Mouse (Mus musculus) kidney, embryonic 15.5 days (tissue): ENCODE measurements at regions not wholly inside any gene's neighbourhood (a gene's known extent, or its start where the extent isn't known, plus 50 kb on each side); places are given as distances from the start of the nearest gene placed in this dataset.
A peak's percentile ranks its signal among the peaks of the same experiment; 100 is the strongest.

Source experiments
- ATAC-seq: fragments of 200-750 bp; cut with Nextera tagmentation; replicated peaks from 2 replicates; pipeline ENCODE4 v1.8.0; 2017; ENCODE audit warnings: moderate TSS enrichment; ENCODE audit not compliant: low FRiP score
- H3K27ac ChIP-seq: fragments of 300-500 bp; sonication (generic); 2 replicates; pipeline ENCODE4 v1.5.1; 2015; ENCODE audit warnings: mild to moderate bottlenecking, inconsistent platforms
- H3K27me3 ChIP-seq: fragments of 300-500 bp; sonication (generic); 2 replicates; pipeline ENCODE4 v1.6.1; 2015; ENCODE audit warnings: inconsistent platforms
- H3K36me3 ChIP-seq: fragments of 300-500 bp; sonication (generic); 2 replicates; pipeline ENCODE4 v1.6.1; 2015; ENCODE audit warnings: inconsistent platforms
- H3K4me1 ChIP-seq: fragments of 300-500 bp; sonication (generic); 2 replicates; pipeline ENCODE4 v1.6.1; 2015; ENCODE audit warnings: inconsistent platforms
- H3K4me2 ChIP-seq: fragments of 300-500 bp; sonication (generic); 2 replicates; pipeline ENCODE4 v1.6.1; 2015; ENCODE audit warnings: moderate library complexity, mild to moderate bottlenecking, inconsistent platforms
- H3K4me3 ChIP-seq: fragments of 300-500 bp; sonication (generic); replicated peaks from 2 replicates; pipeline ENCODE4 v1.5.1; 2015; ENCODE audit warnings: mild to moderate bottlenecking, inconsistent platforms
- H3K9ac ChIP-seq: fragments of 300-500 bp; sonication (generic); 2 replicates; pipeline ENCODE4 v1.6.1; 2015; ENCODE audit warnings: mild to moderate bottlenecking, inconsistent platforms
- H3K9me3 ChIP-seq: fragments of 300-500 bp; sonication (generic); replicated peaks from 2 replicates; pipeline ENCODE4 v1.6.1; 2016; ENCODE audit warnings: inconsistent platforms
- WGBS: fragments of 180-500 bp; shearing (Covaris S2); methylation state at CpG from one replicate; pipeline ENCODE4 v1.1.7; 2015; ENCODE audit warnings: mixed read lengths; 5-methylcytosine and 5-hydroxymethylcytosine counted together

GRCm38 (mm10) chr1:19881193-19881592 is 672.5 kb downstream of the Tfap2b start:
- Histone ChIP-seq H3K27ac (no peak overlapping the region), H3K9me3 (no peaks in the 10 kb centered on the region), H3K4me2 (no peak overlapping the region), H3K36me3 (no peaks in the 10 kb centered on the region), H3K9ac (no peak overlapping the region), H3K4me3 (no peak overlapping the region), H3K4me1 (no peaks in the 10 kb centered on the region), H3K27me3 (no peaks in the 10 kb centered on the region)
- WGBS: 58% methylated on average over 8 of the region's 8 CpGs
- no peak for ATAC-seq

- Histone ChIP-seq H3K9ac (no peak overlapping the region), H3K36me3 (no peaks in the 10 kb centered on the region), H3K27ac (no peak overlapping the region), H3K9me3 (no peaks in the 10 kb centered on the region), H3K27me3 (no peaks in the 10 kb centered on the region), H3K4me3 (no peak overlapping the region), H3K4me1 (no peaks in the 10 kb centered on the region), H3K4me2 (no peak overlapping the region)
- ATAC-seq: peak; percentile 52; the same call in 1 of the 2 replicates
- 41% methylated on average over 5 of the region's 5 CpGs for WGBS
Measured at GRCm38 (mm10) chr1:19899426-19899825, 690.7 kb downstream of the Tfap2b start.

- Histone ChIP-seq H3K4me2 (no peak overlapping the region), H3K27ac (no peak overlapping the region), H3K36me3 (no peaks in the 10 kb centered on the region), H3K4me3 (no peak overlapping the region), H3K4me1 (no peaks in the 10 kb centered on the region), H3K9ac (no peak overlapping the region), H3K9me3 (no peaks in the 10 kb centered on the region), H3K27me3 (no peaks in the 10 kb centered on the region)
- WGBS: 55% methylated on average over 12 of the region's 12 CpGs
- no peak for ATAC-seq
Measured at GRCm38 (mm10) chr1:19899889-19900310, 691.2 kb downstream of the Tfap2b start.

- no peak overlapping the region for H3K9ac ChIP-seq
- no peak overlapping the region for H3K27ac ChIP-seq
- H3K4me1 ChIP-seq: no peaks in the 10 kb centered on the region
- H3K4me2 ChIP-seq: no peak overlapping the region
- 83% methylated on average over 2 of the region's 2 CpGs for WGBS
- no peaks in the 10 kb centered on the region for H3K36me3 ChIP-seq
- no peaks in the 10 kb centered on the region for H3K9me3 ChIP-seq
- H3K27me3 ChIP-seq: no peaks in the 10 kb centered on the region
- ATAC-seq: no peak
- H3K4me3 ChIP-seq: no peak overlapping the region
Measured at GRCm38 (mm10) chr1:19900983-19901531, 692.3 kb downstream of the Tfap2b start.

GRCm38 (mm10) chr1:19912194-19912846 is 703.6 kb downstream of the Tfap2b start:
- Histone ChIP-seq H3K27me3 (no peaks in the 10 kb centered on the region), H3K9ac (no peak overlapping the region), H3K4me2 (no peak overlapping the region), H3K9me3 (no peaks in the 10 kb centered on the region), H3K27ac (no peak overlapping the region), H3K36me3 (no peaks in the 10 kb centered on the region), H3K4me3 (no peak overlapping the region), H3K4me1 (no peaks in the 10 kb centered on the region)
- ATAC-seq: no peak
- WGBS: 71% methylated on average over 2 of the region's 2 CpGs

- no peaks in the 10 kb centered on the region for H3K4me1 ChIP-seq
- H3K9ac ChIP-seq: no peak overlapping the region
- H3K27me3 ChIP-seq: no peaks in the 10 kb centered on the region
- H3K4me3 ChIP-seq: no peak overlapping the region
- H3K36me3 ChIP-seq: no peaks in the 10 kb centered on the region
- no peaks in the 10 kb centered on the region for H3K9me3 ChIP-seq
- H3K27ac ChIP-seq: no peak overlapping the region
- 91% methylated on average over 4 of the region's 4 CpGs for WGBS
- no peak for ATAC-seq
- H3K4me2 ChIP-seq: no peak overlapping the region
Measured at GRCm38 (mm10) chr1:19918762-19919161, 699.1 kb downstream of the Pkhd1 start.

GRCm38 (mm10) chr1:19927192-19927591 is 690.7 kb downstream of the Pkhd1 start:
- 98% methylated on average over 1 of the region's 1 CpGs for WGBS
- H3K4me2 ChIP-seq: no peak overlapping the region
- no peak overlapping the region for H3K27ac ChIP-seq
- ATAC-seq: no peak
- no peaks in the 10 kb centered on the region for H3K4me1 ChIP-seq
- no peak overlapping the region for H3K9ac ChIP-seq
- H3K36me3 ChIP-seq: no peaks in the 10 kb centered on the region
- H3K4me3 ChIP-seq: no peak overlapping the region
- H3K9me3 ChIP-seq: no peaks in the 10 kb centered on the region
- H3K27me3 ChIP-seq: no peaks in the 10 kb centered on the region

- Histone ChIP-seq H3K4me3 (no peak overlapping the region), H3K27me3 (no peaks in the 10 kb centered on the region), H3K27ac (no peak overlapping the region), H3K9ac (no peak overlapping the region), H3K4me1 (no peaks in the 10 kb centered on the region), H3K9me3 (no peaks in the 10 kb centered on the region), H3K36me3 (no peaks in the 10 kb centered on the region), H3K4me2 (no peak overlapping the region)
- WGBS: 48% methylated on average over 5 of the region's 5 CpGs
- no peak for ATAC-seq
Measured at GRCm38 (mm10) chr1:19927736-19928327, 690.0 kb downstream of the Pkhd1 start.

GRCm38 (mm10) chr1:19951050-19951679 is 666.7 kb downstream of the Pkhd1 start:
- H3K9ac ChIP-seq: no peak overlapping the region
- H3K36me3 ChIP-seq: no peaks in the 10 kb centered on the region
- peak overlapping the region; percentile 43 for H3K4me2 ChIP-seq
- 30% methylated on average over 7 of the region's 7 CpGs for WGBS
- H3K27me3 ChIP-seq: no peaks in the 10 kb centered on the region
- ATAC-seq: peak; percentile 86
- H3K27ac ChIP-seq: no peak overlapping the region
- 0 out of 2 replicates have a peak, but pooled peaks cover 3% of the 10 kb centered on the region for H3K4me1 ChIP-seq
- no peak overlapping the region for H3K4me3 ChIP-seq
- no peaks in the 10 kb centered on the region for H3K9me3 ChIP-seq

GRCm38 (mm10) chr1:19951680-19952248 is 666.1 kb downstream of the Pkhd1 start:
- no peaks in the 10 kb centered on the region for H3K27me3 ChIP-seq
- no peaks in the 10 kb centered on the region for H3K36me3 ChIP-seq
- 37% methylated on average over 8 of the region's 8 CpGs for WGBS
- H3K9ac ChIP-seq: no peak overlapping the region
- 0 out of 2 replicates have a peak, but pooled peaks cover 3% of the 10 kb centered on the region for H3K4me1 ChIP-seq
- no peak overlapping the region for H3K27ac ChIP-seq
- peak; percentile 73 for ATAC-seq
- H3K4me3 ChIP-seq: no peak overlapping the region
- peak overlapping the region; percentile 43 for H3K4me2 ChIP-seq
- no peaks in the 10 kb centered on the region for H3K9me3 ChIP-seq

GRCm38 (mm10) chr1:19973364-19973763 is 644.5 kb downstream of the Pkhd1 start:
- peak; percentile 70; the same call in 1 of the 2 replicates for ATAC-seq
- 58% methylated on average over 4 of the region's 4 CpGs for WGBS
- no peaks in the 10 kb centered on the region for H3K9me3 ChIP-seq
- no peaks in the 10 kb centered on the region for H3K4me1 ChIP-seq
- no peak overlapping the region for H3K9ac ChIP-seq
- no peaks in the 10 kb centered on the region for H3K27me3 ChIP-seq
- H3K4me2 ChIP-seq: no peak overlapping the region
- H3K4me3 ChIP-seq: no peak overlapping the region
- H3K36me3 ChIP-seq: no peaks in the 10 kb centered on the region
- H3K27ac ChIP-seq: no peak overlapping the region

GRCm38 (mm10) chr1:19973981-19974380 is 643.9 kb downstream of the Pkhd1 start:
- H3K4me1 ChIP-seq: no peaks in the 10 kb centered on the region
- no peaks in the 10 kb centered on the region for H3K36me3 ChIP-seq
- no peak overlapping the region for H3K27ac ChIP-seq
- WGBS: 30% methylated on average over 2 of the region's 2 CpGs
- H3K9me3 ChIP-seq: no peaks in the 10 kb centered on the region
- ATAC-seq: peak; percentile 66; the same call in 1 of the 2 replicates
- no peak overlapping the region for H3K4me3 ChIP-seq
- H3K9ac ChIP-seq: no peak overlapping the region
- H3K27me3 ChIP-seq: no peaks in the 10 kb centered on the region
- H3K4me2 ChIP-seq: no peak overlapping the region
